Mouse (Mus musculus) CD8-positive naive resting alpha-beta T cell, adult 2 months (primary cell): ENCODE measurements at regions not wholly inside any gene's neighbourhood (a gene's known extent, or its start where the extent isn't known, plus 50 kb on each side); places are given as distances from the start of the nearest gene placed in this dataset.

Experiments used
- DNase-seq, 2 experiments: peaks; one replicate each; pipeline ENCODE4 v3.0.0; 2022; ENCODE audit warnings: low read depth in 2 of 2, low spot score in 2 of 2

DNA sequence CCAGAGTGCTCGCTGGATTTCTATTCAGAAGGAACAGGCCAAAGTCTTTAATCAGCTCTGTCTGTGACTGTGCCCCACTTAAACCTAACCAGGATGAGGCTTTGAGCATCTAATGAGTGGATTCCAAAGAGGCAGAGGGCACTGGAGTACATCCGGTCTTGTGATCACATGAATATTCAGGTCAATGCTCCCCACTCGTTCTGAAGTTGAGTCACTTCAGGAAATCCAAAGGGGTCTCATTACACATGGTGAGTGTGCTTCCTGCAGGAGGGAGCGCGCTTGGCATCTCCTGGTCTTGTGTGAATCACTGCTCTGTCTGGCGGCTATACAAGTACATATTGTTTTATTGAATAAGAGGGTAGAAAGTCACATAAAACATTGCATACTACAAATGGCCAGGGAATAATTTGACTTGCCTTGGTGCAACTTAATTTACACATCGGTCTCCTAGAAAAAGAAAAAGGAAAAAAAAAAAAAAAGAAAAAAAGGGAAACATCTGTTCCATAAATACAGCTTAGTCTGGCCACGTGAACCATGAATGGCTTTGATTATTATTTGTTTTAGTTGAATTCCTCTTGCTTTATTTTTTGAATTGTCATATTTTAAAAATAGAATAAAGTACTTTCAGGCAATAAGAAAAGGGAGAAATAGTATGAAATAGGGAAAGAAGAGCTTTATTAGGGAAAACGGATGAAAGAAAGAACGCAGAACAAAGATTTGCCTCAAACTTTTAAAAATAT lies 148.1 kb upstream of the Hmga2 start:
- no peak for DNase-seq

DNA sequence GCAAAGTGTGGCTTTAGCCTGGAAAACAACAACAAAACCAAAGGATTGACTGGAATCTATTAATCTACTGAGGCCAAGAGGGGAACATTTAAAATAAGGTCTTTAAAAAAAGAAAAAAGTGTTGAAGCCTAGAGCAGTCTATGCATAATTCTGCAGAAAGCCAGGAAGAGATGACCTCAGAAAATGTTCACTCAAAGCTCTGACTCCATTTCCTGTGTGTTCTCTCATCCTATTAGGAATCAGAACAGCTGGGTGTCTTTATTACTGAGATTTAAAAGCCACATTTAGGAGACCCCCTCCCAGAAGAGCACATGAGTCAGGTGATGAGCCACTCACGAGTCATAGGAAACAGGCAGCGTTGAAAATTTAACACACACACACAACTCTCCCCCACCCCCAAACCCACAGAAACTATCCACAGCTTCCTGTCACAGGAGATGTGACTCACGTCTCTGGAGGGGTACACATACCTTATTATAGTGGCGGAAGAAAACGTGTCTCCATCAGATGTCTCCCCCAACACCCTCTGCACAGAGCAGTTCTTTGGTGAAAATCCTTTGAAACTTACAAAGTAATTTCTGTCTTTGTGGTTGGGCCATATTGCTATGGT lies 140.2 kb upstream of the Hmga2 start:
- peak; percentile 61 to 79 for DNase-seq

DNA sequence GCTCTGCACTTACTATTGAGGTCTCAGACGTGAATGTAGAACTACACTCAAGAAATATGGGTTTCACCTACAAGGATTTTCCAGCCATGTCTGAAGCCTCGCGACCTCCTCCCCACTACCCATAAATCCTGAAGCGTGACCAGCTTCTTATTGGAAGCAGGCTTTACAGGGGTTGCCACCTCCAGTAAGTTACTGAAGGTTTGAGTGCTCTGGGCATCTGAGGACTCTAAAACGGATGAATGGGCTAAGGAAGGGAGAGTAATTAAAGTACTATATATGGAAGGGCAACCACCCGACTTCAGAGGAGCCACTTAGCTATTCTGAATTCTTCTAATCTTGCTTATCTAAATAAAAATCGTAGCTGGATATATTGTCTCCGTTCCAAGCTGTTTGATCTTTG lies 136.1 kb upstream of the Hmga2 start:
- DNase-seq: no peak

GRCm38 (mm10) chr10:120610076-120610475 lies 133.8 kb upstream of the Hmga2 start:
- DNase-seq: no peak

- no peak for DNase-seq
Observed at GRCm38 (mm10) chr10:120604506-120604905, 128.2 kb upstream of the Hmga2 start.

GRCm38 (mm10) chr10:120603167-120603566 lies 126.9 kb upstream of the Hmga2 start:
- DNase-seq: no peak

DNA sequence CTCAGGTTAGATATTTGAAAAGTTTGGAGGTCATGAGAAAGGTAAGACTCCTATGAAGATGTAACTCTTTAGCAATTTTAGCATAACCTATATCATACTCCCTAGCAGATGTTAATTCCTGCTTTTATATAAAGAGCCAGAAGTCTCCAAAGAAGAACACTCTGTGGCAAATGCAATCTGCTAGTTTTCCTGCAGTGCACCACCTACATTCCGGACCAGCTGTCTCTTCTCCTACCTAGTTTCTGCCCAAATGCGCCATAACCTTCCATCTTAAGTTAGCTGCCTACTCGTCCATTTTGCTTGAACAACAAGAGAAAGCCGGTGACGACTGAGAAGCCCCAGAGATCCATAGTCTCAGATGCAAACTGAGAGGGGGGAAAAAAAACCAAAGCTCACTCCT lies 124.5 kb upstream of the Hmga2 start:
- DNase-seq: no peak

DNA sequence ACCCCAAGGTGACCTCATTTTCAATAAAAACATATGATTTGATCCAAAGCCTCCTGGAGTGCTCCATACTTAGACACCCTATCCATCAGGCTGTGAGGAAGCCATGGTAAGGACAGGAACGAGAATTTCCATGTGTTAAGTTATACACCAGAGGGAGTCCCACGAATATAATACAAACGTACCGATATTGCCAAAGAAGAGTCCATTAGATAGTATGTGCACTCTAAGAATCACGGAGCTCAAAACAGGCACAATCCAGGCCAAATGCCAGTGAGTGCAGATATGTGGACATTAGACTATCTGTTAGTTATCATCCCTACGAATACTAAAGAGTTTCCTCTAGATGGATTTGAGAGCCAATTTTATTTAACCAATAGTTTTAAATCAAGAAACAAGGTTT lies 123.3 kb upstream of the Hmga2 start:
- no peak for DNase-seq

- DNase-seq: no peak
Observed at GRCm38 (mm10) chr10:120597320-120597887, 121.1 kb upstream of the Hmga2 start.

DNA sequence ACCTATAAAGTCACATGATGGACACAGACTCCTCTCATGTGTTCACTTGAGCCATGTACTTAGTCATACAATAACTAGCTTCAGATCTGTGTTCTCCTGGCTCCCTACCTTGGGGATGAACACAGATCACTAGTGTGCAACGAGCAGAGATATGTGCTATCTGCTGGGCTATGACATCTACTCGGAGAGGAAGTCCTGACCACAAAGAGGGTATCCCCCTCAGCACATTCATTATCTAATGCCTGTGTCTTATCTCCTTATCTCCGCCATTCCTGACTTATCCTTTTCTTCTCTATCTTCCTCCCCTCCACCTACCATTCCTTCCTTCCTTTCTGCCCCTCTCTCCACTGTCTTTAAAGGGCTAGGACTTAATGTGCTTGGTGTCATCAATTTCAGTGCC lies 118.9 kb upstream of the Hmga2 start:
- DNase-seq: no peak

DNA sequence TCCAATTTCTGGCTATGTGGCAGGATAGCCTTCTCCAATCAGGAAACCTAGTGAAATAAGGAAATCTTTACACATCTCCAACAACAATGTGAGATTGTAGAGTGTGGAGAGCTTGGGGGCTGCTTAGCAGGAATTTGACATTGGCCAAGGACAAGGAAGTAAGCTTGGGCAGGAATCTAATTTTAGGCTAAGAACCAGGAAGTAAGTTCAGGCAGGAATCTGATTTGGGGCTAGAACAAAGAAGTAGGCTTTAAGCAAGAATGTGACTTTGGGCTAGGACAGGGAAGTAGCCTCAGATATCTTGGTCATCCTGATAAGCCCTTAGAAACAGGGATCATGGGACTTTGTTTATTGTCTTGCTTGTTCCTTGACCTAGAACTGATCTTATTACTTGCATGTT lies 117.6 kb upstream of the Hmga2 start:
- no peak for DNase-seq

- no peak for DNase-seq
Observed at GRCm38 (mm10) chr10:120589659-120590058, 113.4 kb upstream of the Hmga2 start.

DNA sequence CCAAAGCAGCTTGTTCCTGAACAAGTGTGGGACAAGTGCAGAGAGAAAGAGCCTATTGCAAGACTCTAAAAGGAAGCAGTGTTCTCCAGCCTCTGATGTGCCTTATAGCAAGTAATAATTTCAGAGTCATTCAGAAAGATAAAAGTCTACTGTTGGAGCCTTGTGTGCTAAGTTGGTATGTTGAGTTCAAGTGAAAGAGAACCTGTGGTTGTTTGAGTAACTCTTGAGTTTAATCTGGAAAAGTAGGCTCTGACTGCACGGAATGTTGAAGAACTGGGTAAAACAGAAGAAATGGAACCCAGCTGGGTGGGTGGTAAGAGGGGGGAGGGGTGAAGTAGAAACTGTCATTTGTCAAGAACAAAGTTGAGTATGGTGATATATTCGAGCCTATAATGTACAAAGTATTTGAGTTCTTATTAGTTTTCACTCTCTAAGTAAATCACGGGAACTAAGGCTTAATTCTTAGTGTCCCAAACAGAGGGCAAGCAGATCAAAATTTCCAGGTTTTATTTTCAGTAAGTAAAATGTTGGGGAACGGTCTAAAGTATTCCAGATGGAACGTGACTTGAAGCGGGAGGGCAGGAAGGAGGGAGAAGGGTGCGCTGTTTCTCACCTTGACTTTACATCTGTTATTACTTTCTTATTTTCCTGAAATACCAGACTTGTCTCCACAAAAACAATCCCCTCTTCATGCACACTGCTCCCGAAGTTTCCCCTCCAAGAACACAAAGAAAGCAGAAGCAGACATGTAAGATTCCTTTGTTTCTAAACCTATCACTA lies 111.8 kb upstream of the Hmga2 start:
- no peak for DNase-seq

GRCm38 (mm10) chr10:120587179-120587578 lies 110.9 kb upstream of the Hmga2 start:
- DNase-seq: peak; percentile 54 to 69

- no peak for DNase-seq
Observed at GRCm38 (mm10) chr10:120582497-120582896, 106.2 kb upstream of the Hmga2 start.

DNA sequence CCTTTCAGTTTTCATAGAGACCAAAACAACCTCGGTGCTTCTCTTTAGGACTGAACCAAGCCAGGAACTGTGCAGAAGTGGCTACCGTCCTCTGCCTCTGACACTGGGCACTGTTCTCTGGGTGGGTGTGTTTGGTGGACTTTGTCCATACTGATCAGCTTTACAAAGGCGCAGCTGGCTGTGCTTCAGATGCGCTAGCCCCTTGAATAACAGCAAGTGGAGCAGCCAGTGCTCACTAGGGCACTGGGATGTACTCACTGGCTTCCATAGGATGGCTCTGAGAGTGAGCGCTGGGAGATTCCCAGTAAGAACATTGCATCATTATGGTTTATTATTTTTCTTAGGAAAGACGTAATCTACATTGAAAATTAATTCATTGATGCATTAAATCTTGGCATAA lies 105.3 kb upstream of the Hmga2 start:
- no peak for DNase-seq

DNA sequence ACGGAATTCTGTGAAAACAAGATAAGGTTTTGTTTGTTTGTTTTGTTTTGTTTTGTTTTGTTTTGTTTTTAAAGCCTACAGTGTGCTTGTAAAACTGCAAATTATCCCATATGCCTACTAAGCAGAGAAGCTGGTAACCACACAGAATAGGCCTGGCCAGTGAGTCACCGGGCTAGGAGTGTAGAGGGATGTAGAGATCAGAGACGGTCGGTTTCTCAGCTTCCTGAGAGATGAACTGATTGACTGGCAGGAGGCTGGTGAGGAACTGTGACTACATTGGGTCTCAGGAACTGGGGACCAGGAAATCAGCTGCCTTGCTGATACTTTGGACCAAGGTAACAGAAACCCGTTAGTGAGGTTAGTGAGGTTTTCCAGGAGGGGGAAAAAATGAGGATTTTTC lies 100.6 kb upstream of the Hmga2 start:
- no peak for DNase-seq

DNA sequence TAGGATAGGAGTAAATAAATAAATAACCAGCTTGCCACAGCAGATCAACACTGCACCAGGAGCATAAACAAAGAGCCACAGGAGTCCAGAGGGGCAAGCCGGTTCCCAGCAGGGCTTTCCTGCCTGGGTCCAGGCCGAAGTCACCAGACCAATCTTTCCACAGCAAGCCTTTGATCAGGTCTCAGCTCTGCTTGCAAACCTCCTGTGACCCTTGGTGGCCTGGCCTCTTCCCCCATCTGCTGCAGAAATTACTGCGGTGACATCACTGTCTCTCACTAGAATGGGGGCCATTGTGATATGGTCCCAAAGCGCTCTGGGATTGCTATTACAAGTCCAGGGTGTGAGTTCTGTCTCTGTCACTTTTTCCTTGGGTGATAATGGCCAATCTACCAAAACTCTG lies 99.9 kb upstream of the Hmga2 start:
- no peak for DNase-seq

GRCm38 (mm10) chr10:120571340-120571739 lies 95.1 kb upstream of the Hmga2 start:
- no peak for DNase-seq

GRCm38 (mm10) chr10:120565992-120566391 lies 89.7 kb upstream of the Hmga2 start:
- no peak for DNase-seq

DNA sequence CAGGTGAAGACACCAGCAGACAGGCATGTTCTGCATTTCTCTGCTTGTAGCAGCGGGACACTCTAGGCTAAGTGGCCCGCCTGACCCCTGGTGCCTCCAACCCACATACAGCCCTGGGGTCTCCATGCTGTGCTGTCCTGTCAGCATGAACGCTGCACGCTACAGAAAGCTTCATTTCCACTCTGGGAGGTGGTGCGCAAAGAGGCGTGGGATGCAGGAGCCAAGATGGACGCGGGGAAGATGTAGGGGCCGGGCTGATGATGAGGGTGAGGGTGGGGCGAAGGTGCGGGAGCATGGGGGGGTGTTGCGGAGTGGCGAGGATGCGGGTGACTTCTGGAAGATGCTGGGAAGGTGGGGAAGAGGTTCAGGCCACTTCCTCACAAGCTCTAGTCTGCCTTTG lies 88.6 kb upstream of the Hmga2 start:
- DNase-seq: no peak

DNA sequence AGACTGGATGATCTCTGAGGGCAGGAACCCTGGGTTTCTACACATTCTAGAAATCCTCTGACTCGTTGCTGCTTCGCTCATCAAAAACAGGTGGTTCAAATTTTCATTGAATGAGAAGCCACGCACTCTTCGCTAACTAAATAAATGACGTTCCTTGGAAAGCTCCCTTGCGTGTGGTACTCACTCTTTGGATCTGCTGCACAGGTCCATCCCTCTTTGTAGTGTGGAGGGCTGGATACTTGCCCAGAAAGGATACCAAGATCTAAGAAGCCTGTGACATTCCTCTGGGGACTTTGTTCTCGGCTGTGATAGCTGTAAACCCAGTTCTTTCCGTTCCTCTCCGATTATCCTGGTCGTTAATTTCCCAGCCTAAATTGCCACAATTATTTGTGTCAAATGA lies 87.7 kb upstream of the Hmga2 start:
- no peak for DNase-seq
